Mouse (Mus musculus) kidney, postnatal 14 days (tissue): ENCODE measurements around the gene Aknad1.
A peak's percentile ranks its signal among the peaks of the same experiment; 100 is the strongest.

Experiments used
- DNase-seq: peaks from one replicate; pipeline ENCODE4 v3.0.0; 2022; ENCODE audit warnings: mixed read lengths

The Aknad1 gene

DNA sequence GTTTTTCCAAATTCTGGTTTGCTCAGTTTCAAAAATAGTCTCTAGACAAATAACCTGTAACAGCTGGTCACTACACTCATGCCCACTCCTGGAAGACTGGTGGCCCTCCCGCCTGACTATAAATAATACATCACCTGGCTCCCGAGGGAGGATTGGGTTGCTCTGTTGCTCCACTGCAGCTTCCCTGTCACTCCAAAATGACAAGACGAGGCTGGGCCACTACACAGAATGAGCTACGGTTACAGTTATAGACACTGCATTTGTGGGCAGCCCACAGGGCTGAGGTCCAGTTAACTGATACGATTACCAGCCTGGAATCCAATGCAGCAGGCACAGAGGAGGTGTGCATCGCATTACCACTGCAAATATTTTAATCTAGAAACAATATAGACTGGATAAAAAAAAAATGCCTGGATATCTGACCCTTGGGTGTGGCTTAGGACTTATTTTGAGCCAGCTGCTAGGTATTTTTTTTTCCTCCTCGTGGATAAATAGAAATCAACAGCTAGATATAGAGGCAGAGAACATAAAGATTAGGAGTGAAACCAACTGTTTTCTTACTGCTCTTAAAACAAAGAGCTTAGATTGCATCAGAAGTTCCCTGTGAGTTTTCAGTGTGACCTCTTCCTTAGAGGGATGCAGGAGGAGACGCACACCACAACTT, at the start of gene Aknad1:
Aknad1 (plus strand) TSS at position 614 of the 664 bp plus-strand sequence.
- no peak for DNase-seq

DNA sequence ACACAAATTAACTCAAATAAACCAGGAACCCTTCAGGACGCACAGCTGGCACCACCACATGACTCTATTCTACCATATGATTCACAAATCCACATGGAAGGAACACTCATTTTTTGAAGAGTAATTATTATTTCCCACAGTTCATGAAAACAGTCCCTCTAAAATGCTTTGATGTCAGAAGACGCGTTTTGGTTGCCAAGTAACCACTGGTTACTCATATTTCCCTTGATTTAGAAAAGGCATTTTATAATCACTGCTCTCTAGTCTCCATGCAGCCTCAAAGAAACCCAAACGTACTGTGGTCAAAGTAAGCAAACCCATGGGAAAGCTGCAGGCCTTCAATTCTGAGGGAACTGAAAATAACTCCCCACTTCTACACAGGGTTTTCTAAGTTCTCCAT, 49.5 kb upstream of the Aknad1 start:
- DNase-seq: no peak

DNA sequence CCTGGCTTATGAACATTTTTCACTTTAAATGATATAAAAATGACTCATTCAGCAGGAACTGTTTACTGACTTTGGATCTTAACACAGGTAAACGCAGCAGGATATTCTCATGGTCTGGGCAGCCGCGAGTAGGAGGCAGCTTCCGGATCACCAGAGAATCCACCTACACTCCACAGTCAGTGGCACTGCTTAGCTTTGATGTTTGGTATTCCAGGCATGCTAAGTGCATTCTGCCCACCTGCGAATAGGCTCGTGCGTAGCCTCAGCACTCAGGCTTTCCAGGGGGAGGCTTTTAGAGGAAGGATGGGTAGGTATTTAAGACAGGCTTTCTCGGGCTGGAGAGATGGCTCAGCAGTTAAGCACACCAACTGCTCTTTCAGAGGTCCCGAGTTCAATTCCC, 45.1 kb upstream of the Aknad1 start:
- no peak for DNase-seq

DNA sequence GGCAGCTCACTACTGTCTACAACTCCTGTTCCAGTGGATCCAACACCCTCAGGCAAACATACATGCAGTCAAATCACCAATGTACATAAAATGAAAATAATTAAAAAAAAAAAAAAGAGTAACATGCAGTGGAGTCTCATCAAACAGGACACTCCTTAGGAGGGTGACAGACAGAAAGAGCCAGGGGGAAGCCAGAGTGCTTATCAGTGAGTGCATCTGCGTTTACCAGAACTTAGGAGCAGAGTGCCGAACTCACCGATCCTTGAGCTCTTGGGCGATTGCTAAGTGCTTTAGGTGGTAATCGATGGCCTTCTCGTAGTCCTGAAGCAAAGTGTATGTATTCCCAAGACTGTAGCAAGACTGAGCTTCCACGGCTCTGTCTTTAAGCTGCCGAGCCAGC, 40.8 kb upstream of the Aknad1 start:
- DNase-seq: no peak

DNA sequence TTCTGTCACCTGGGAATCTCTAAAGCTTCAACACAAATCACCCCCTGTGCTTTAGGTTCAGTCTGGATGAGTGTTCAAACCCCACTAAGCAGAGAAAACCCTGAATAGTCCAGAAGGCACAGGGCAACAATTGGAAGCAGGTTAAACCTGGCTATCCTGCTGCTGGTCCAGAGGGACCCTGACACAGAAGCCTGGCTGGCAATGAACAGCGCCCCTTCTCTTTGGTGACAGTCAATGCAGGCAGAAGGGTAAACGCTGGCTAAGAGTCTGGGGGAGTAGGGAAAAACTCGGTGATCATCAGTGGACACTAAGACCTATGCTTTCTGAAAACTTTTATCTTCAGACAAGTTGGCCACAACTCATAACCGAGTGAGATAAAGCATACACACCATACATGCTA, 39.7 kb upstream of the Aknad1 start:
- no peak for DNase-seq

DNA sequence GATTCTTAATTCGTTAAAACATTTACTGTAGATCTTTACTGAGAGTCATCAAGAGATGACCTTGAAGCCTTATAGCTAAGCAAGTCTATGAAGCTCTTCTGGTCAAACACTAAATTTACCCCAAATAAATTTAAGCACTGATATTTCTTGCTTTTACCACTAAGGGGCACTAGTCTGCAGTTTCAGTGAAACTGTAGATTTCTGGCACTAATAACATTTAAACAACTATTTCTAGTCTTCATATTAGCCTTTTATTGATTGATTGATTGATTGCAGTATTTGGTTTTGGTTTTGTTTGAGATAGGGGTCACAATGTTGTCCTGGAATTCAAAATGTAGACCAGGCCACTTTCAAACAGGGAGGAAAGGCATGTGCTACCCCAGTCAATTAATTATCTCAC, 38.2 kb upstream of the Aknad1 start:
- DNase-seq: no peak

DNA sequence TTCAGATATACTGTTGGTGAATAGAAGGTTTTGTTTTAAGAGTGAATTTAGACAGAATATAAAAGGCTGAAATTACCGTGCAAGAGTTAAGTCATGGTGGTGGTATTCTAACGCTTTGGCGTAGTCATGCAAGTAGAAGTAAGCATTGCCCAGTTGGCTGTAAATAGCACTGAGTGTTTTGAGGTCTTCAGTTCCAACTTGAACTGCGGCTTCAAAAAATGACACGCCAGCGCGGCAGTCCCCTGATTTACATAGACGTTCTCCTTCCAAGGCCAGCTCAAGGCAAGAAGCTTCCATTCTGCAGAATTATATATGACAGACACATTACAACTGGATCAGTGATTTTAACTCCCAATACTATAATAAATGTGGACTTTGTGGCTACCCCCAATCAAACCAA, 36.7 kb upstream of the Aknad1 start:
- no peak for DNase-seq

DNA sequence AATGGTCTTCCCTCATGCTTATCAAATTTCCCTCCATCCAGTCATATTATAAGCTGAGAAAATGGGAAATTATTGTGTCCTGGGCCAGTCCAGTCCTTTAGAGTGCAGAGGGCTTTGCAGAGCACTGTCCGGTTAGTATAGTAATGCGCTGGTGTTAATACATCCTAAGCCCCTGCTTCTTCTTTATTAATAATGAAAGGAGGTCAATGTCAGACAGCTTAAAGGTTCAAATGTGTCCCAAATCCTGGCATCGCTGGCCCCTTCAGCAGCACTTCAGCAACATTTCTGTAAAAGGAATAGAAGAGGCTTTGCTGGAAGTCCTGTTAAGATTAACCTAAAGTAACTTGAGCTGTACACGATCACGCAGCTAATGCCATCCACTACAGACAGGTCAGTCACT, 28.2 kb upstream of the Aknad1 start:
- no peak for DNase-seq

DNA sequence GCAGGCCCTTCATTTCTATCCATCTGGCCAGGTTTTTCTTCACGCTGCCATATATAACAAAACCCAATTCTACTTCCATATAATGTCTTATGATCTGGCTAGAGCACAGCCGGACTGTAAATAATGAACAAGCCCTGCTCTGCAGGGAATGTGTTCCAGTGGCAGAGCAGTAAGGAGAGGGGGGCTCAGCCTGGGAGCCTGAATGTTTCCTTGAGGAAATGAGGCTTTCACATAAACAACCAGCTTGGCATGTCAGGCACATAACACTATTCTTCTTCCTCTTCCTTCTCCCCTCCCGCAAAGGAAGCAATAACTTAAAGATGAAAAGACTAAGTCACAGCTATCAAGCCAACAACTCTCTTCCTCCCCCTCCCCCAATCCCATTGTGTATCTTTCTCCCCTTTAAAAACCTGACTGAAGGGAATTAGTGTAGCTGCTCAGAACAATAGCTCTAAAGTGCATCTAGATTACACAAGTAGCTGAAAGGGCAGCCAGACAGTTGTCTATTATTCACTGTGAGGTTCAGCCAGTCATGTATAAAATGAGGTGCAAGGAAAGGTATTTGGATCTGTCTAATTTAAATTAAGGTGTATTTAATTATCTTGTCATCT, 26.3 kb upstream of the Aknad1 start:
- peak; percentile 49 for DNase-seq

DNA sequence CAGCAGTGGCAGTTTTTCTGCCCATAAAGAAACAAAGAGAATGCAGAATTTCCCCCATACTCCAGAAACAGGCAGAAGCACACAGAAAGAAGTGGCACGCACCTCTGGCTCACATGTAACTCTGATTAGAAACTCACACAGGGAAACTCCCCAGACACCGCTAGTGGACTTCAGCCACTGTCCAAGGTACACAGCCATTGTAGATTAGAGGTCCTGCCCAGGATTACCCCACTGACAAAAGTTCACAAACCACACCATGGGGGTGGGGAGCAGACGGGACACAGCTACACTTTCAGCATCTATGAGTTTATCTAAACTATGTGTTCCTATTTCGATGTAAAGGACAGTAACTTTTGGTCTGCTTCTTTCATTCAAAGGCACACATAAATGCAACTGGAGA, 24.6 kb upstream of the Aknad1 start:
- peak; percentile 54 for DNase-seq

DNA sequence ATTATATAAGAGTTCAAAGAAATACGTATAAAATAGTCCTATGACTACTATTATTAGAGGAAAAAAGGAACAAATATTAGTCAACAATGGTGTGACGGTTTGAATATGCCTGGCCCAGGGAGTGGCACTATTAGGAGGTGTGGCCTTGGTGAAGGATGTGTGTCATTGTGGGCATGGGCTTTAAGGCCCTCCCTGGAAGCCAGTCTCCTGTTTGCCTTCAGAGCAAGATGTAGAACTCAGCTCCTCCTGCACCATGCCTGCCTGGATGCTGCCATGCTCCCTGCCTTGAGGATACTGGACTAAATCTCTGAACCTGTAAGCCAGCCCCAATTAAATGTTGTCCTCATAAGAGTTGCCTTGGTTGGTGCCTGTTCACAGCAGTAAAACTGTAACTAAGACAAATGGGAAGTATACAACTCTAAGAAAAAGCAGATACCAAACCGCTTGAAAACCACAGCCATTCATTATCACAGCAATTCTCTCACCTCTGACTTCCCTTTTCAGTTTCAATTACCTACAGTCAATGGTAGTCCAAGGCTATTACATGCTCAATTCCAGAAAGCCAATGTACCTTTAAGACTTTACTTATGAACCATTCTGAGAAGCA, 21.5 kb upstream of the Aknad1 start:
- DNase-seq: no peak

DNA sequence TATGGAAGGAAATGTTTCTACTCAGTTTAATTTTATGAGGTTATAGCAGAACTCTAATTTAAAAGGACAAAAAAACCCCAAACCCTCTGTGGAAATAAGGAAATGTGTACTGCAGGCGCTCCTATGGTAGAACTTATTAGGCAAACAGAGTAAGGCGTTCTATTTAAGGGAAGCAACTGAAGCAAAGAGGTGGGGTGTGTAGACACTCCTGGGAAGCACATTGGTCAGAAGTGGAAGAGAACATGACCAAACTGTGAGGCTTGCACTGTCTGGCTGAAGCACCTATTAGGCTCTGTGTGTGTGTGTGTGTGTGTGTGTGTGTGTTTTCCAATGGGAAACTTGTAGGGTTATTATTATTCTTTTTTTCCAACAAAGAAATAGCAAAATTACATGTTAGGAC, 20.1 kb upstream of the Aknad1 start:
- no peak for DNase-seq

DNA sequence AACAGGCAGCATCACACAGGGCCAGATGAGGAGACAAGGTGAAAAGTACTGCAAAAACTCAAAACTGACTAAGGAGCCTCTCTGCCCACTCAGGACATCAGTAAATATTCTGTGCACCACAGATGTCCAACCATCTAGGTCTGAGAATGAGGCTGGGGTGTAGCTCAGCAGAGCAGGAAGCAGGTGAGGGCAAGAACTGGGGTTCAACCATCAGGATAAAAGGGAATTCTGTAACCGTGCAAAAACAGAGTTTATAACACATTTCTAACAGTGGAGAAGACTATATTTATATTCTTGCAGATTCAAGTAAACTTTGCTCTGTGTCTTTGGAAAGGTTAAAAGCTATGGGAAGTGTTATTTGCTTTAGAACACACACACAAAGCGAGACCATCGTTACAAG, 19.7 kb upstream of the Aknad1 start:
- no peak for DNase-seq

DNA sequence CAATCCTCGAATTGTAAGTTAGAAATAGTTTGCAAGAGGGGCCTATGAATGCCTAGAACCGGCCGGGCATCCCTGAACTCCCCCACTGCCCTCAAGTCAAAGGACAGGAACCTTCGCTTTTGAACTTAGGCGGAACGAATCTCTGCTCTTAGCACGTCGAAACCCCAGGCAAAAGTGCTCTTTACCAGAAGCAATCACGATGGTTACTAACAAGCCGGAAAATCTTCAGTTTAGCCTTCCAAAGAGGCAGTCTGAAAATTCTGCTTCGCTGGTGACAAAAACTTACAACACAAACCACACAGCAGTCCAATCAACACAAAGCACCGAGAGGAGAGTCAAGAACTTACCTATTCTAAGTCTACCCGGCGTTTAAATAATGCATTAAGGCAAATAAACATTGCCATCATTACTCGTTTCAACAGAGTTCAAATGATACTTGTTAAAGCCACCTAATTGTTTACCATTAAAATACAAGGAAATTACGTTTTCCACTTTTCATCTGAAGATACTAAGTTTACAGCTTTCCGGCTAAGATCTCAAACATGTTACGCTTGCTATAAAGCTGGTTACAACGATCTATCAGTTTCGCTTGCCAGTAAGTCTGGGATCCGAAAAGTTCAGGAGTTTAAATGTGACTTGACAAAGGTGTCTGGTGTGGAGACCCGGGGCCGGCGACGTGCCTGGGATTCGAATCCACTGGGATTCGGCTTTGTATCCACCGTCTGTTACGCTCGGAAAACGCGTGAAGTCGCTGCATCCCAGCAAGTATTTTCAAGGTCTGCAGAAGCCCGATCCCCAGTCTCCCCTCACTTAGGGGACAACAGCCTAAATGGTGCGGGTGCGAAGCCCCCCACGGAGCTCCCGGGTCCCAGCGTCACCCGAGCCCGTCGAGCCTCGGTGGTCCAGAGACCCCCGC, 18.1 kb upstream of the Aknad1 start:
- DNase-seq: peak; percentile 2

DNA sequence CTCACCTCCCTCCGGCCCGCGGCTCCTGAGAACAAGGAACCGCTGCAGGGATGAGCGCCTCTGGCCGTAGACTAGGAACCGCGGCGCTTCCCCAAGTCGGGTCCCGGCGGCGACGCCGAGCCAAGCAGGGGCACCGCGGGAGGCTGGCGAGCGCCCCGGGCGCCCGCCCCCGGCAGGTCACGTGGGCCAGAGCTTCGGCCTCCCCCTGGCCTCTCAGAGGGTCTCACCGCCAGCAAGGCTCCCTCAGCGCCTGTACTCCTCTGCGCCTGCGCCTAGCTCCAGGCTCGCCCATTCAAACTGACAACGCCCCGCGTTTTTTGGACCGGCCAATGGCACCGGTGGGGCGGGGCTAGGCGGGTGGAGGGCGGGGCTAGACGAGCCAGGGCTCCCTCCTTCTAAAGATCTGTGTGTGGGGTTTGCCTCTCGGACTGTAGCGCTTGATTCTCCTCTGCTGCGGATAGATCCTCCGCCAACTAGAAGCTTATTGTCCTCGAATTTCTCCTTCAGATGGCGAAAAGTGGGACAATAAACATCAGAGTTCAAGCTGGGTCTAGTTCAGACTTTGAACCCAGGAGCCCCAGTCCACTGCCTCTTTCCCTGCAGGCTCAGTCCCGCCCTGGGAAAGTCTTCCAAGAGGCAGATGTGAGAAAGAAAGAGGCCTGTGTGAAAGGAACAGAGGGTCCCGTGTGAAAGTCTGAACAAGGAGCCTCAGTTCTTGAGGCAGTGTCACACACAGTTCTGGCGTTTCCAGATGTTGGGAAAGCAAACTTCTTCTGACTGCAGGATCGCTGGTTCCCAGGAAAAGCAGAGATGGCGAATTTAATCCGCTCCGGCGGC, 17.2 kb upstream of the Aknad1 start, which contains the start of gene Gpsm2:
Gpsm2 (minus strand) TSS at position 274 of the 837 bp plus-strand sequence.
- DNase-seq: peak; percentile 97

DNA sequence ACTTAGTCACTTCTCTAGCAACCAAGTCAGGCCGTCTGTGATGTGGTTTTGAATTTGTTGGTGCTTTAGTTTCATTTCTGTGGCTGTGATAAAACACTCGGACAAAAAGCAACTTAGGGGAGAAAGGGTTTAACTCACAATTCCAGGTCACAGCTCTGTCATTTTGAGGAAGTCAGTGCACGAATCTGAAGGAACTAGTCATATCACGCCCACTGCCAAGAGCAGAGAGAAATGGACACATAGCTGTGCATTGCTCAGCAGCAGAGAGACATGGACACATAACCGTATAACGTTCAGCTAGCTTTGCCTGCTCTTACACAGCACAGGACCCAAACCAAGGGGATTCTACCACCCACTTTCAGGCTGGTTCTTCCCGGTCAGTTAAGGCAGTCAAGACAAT, 13.0 kb upstream of the Aknad1 start:
- DNase-seq: no peak

DNA sequence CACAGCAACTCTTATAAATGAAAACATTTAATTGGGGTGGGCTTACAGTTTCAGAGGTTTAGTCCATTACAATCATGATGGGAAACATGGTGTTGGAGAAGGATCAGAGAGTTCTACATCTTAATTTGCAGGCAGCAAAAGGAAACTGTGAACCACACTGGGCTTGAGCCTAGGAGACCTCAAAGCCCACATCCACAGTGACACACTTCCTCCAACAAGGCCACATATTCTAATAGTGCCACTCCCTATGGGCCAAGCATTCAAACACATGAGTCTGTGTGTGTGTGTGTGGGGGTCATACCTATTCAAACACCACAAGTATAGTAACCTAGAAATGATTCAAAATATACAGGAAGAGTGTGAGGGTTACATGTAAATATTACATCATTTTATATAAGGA, 12.1 kb upstream of the Aknad1 start:
- no peak for DNase-seq

DNA sequence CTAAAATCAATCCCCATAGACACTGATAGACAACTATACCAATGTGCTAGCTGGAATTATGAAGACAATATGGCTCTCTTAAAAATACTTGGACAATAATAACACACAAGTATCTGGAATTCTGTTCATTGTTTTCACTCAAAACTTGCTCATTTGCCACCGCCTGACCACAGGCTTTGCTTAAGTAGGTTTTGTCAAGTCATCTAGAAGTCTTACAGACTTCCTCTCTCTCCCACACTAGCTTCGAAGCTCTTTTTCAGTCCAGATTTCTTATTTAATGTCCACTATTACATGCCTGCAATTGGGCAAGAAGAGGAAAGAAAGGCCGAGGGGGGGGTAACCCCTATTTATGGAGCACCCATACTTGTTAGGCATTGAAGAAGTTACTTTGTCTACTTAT, 11.7 kb upstream of the Aknad1 start:
- no peak for DNase-seq

DNA sequence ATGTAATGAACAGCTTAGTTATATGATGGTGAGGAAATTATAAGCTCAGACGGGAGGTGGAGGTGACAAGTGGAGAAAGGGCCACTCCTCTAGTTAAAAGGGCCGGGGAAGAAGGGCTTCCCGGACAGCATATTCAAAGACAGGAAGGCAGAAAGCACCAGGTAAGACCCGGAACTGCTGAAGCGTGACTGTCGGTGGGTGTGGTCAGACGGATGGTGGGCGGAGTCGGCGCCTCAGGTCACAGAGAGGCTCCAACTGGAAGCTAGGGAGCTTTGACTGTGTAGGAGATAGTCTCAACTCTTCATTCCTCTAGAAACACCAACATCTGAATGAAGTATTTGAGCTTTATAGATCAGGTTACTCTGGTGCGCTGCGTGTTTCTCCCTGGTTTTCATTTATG, 9.1 kb upstream of the Aknad1 start:
- DNase-seq: peak; percentile 5

DNA sequence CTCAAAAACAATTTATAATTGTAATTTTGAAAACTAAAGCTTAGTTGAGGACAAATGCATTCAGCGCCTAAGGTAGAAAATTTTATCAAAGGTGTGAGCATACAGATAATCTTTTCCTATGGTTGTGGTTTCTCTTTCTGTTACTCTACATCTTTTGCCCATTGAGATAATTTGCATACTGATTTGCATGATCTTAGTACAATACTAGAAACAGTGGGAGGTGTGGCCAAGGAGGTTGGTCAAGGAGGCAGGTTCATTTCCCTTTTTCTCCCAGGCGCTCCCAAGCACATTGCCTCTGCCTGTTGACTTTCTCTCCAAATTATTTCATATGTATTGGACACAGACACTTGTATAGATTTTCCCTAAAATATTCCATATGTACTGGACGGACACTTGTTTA, 1.7 kb upstream of the Aknad1 start:
- DNase-seq: no peak

DNA sequence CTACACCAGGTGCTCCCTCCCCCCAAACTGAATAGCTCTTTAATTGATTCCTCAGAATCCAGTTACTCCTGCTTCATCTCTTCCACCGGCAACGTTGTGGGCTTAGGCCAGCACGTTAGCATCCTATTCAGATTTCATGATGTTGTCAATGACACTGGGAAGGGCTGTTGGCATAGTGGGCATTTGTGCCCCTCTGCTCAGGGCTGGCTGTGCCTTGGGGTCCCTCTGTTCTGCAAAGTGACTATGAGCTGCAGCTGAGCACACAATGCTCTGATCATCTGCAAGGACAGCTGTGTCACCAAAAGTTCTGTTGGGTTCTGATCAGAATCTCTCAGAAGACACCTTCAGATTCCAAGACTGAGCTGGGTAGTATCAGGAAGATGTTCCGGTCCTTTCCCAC, 4.6 kb downstream of the Aknad1 start:
- no peak for DNase-seq

DNA sequence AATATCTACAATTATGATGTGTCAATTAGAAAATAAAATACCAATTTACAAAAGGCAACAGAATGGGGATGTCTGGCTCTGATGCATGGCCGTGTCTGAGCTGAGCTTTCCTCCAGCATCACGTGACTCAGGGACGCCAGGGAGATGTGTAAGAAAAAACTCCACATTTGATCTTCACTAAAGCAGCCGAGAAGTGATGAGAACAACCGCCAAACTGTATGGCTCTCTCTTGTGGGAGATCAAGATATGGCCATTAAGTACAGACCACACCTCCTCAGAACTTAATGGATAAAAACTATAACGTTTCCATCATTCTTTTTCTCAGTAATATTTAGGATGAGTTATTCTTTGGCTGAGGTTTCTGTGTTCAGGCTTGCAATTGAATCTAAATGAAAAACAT, 11.6 kb downstream of the Aknad1 start:
- DNase-seq: no peak

DNA sequence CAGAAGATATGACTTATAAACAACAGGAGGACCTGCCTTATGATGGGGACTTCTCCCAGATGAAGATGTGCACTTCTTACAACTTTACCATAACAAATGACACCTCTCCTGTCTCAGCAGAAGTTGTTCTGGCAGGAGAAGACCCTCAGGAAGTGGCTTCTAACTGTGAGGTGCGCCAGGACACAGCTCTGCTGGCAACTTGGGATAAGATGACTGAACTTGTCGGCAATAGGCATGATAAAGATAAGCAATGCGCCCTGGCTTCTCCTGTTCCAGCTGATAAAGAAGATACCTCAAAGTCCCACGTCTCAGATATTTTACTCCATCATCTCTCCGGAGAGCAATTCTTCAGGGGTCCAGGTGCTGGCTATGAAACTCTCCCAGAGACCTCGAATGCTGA, 12.2 kb downstream of the Aknad1 start:
- DNase-seq: no peak
